Mouse (Mus musculus) liver, embryonic 13.5 days (tissue): ENCODE measurements around the gene Nos1ap. TPM values are rescaled to one million over a fixed set of nuclear protein-coding genes. Genes with fewer than 3 reads are reported as not detected.

ENCODE experiments used
- ATAC-seq: fragments of 200-750 bp; cut with Nextera tagmentation; 2 replicates; pipeline ENCODE4 v1.8.0; 2017; ENCODE audit warnings: low read depth, mild to moderate bottlenecking, moderate number of reproducible peaks, moderate library complexity
- DNase-seq: peaks from one replicate; pipeline ENCODE4 v3.0.0; 2022
- H3K27ac ChIP-seq: fragments of 300-500 bp; sonication (generic); 2 replicates; pipeline ENCODE4 v1.5.1; 2015; ENCODE audit warnings: moderate library complexity, mild to moderate bottlenecking, inconsistent platforms
- H3K27me3 ChIP-seq: fragments of 300-500 bp; sonication (generic); 2 replicates; pipeline ENCODE4 v1.6.1; 2015; ENCODE audit warnings: mild to moderate bottlenecking, inconsistent platforms
- H3K36me3 ChIP-seq: fragments of 300-500 bp; sonication (generic); 2 replicates; pipeline ENCODE4 v1.6.1; 2015; ENCODE audit warnings: mild to moderate bottlenecking, inconsistent platforms
- H3K4me1 ChIP-seq: fragments of 300-500 bp; sonication (generic); replicated peaks from 2 replicates; pipeline ENCODE4 v1.6.1; 2015; ENCODE audit warnings: inconsistent platforms
- H3K4me2 ChIP-seq: fragments of 300-500 bp; sonication (generic); 2 replicates; pipeline ENCODE4 v1.6.1; 2015; ENCODE audit warnings: inconsistent platforms, mild to moderate bottlenecking, moderate library complexity
- H3K4me3 ChIP-seq: fragments of 300-500 bp; sonication (generic); replicated peaks from 2 replicates; pipeline ENCODE4 v1.5.1; 2015; ENCODE audit warnings: mild to moderate bottlenecking, inconsistent platforms
- H3K9ac ChIP-seq: fragments of 300-500 bp; sonication (generic); 2 replicates; pipeline ENCODE4 v1.6.1; 2015; ENCODE audit warnings: mild to moderate bottlenecking, inconsistent platforms
- H3K9me3 ChIP-seq: fragments of 300-500 bp; sonication (generic); replicated peaks from 2 replicates; pipeline ENCODE4 v1.6.1; 2016; ENCODE audit warnings: inconsistent platforms
- WGBS: fragments of 180-500 bp; shearing (Covaris S2); methylation state at CpG from one replicate; pipeline ENCODE4 v1.1.7; 2015; ENCODE audit not compliant: insufficient replicate concordance; 5-methylcytosine and 5-hydroxymethylcytosine counted together
- polyA plus RNA-seq: library from polyadenylated mRNA; unstranded; fragments of >200 nt; fragmentation: Nextera tagmentation; extraction: Ambion mirVana; gene quantifications from 2 replicates; pipeline ENCODE4 v1.2.1, GENCODE M21; 2015

The Nos1ap gene
- polyA plus RNA-seq, 1 experiment from 2014 or later, result 3.7 TPM

DNA sequence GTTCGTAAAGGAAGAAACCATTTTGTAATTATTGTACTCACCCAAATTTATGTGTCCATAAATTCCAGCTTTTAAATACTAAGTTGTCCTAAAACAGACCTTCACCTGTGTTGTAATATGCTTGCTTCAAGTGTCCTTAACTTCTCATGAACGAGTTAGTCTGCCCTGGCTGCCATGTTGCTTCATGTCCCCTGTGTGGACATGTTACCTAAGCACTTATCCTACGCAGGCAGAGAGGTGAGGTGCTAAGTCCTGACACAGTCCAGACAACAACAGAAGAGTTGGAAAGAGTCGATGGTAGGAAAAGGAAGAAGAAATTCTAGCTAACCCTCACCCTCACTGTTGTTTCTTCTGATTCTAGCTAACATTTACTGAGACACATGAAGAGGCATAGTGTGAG lies 43.4 kb downstream of the Nos1ap start:
- ATAC-seq, result no peak
- Histone ChIP-seq H3K9ac (no peak overlapping the region), H3K9me3 (0 out of 2 replicates have a peak, but pooled peaks cover 1% of the 10 kb centered on the region), H3K27ac (no peak overlapping the region), H3K36me3 (no peaks in the 10 kb centered on the region), H3K4me3 (no peak overlapping the region), H3K27me3 (no peaks in the 10 kb centered on the region), H3K4me1 (peaks cover 4% of the 10 kb centered on the region; the same call in 1 of the 2 replicates), H3K4me2 (no peak overlapping the region)
- no peak for DNase-seq
- WGBS, result 64% methylated on average over 4 of the region's 4 CpGs

DNA sequence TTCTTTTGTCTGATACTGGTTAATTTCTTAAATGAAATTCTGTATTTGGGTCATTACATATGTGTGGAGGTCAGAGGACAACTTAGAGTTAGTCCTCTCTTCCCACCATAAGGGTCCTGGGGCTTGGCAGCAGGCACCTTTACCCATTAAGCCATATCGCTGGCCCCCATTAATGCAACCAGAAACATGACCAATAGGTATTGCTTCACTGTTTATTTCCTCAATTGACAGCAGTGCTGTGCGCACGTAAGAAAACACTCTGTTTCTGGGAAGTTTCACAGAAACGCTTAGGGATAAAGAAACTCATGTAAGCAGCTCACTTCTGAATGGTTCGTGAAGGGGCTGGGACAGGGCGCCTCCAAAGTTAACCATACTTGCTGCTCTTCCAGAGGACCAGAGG lies 44.4 kb downstream of the Nos1ap start:
- 63% methylated on average over 6 of the region's 6 CpGs for WGBS
- DNase-seq, result no peak
- Histone ChIP-seq H3K4me1 (no peaks in the 10 kb centered on the region), H3K9me3 (0 out of 2 replicates have a peak, but pooled peaks cover 4% of the 10 kb centered on the region), H3K27me3 (no peaks in the 10 kb centered on the region), H3K36me3 (no peaks in the 10 kb centered on the region), H3K4me3 (no peak overlapping the region), H3K9ac (no peak overlapping the region), H3K27ac (no peak overlapping the region), H3K4me2 (no peak overlapping the region)
- no peak for ATAC-seq

DNA sequence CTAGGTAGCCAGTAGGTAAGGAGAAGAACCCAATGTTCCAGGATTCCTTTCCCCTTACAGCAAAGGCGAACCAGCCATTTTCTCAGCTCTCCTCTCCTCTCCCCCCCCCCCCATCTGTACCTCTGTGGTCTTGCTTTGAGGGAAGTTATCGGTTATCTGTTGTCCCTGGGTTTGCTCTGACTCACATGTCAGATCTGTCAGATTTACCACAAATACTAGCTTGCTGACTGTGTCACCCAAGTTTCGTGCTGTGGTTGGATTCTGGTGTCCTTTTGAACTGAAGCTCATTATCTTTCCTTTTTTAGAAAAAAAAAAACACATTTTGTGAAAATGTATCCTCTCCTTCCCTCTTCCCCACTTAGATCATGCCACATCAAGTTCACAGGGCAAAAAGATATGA lies 50.2 kb downstream of the Nos1ap start:
- Histone ChIP-seq H3K36me3 (no peaks in the 10 kb centered on the region), H3K9ac (no peak overlapping the region), H3K4me3 (no peak overlapping the region), H3K9me3 (0 out of 2 replicates have a peak, but pooled peaks cover 4% of the 10 kb centered on the region), H3K27ac (no peak overlapping the region), H3K27me3 (no peaks in the 10 kb centered on the region), H3K4me2 (no peak overlapping the region), H3K4me1 (peaks cover 25% of the 10 kb centered on the region)
- 17% methylated on average over 3 of the region's 3 CpGs for WGBS
- DNase-seq, result no peak
- no peak for ATAC-seq

DNA sequence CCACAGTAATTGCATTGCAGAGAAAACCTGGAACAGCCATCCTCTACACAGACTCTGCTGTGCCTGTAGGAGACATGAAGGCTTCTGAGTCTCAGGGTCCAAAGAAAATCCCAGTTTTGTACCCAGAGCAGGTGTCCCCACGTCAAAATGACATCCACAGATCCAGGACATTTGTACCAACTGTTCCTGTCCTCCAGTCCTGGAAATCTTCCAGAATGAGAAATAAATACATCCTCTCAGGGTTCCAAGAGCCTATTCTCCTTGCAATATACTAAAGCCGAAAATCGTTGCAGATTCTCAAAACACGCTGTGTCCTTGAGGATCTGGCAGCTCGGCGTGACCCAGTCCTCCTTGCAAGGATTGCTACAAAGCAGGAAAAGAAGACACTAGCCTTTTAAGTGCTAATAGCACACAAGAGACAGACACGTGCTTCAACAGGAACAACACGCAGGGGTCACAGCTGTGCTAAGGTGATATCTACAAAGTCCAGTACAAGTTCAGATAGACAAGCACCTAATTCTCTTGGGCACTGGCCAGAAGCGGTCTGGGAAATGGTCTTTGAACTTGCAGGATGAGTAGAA lies 51.1 kb downstream of the Nos1ap start:
- H3K36me3 ChIP-seq, result no peaks in the 10 kb centered on the region
- 0 out of 2 replicates have a peak, but pooled peaks cover 4% of the 10 kb centered on the region for H3K9me3 ChIP-seq
- no peak overlapping the region for H3K4me2 ChIP-seq
- no peak for ATAC-seq
- H3K4me3 ChIP-seq, result no peak overlapping the region
- 57% methylated on average over 9 of the region's 9 CpGs for WGBS
- H3K27me3 ChIP-seq, result no peaks in the 10 kb centered on the region
- H3K9ac ChIP-seq, result no peak overlapping the region
- H3K4me1 ChIP-seq, result peaks cover 25% of the 10 kb centered on the region
- no peak overlapping the region for H3K27ac ChIP-seq
- no peak for DNase-seq

DNA sequence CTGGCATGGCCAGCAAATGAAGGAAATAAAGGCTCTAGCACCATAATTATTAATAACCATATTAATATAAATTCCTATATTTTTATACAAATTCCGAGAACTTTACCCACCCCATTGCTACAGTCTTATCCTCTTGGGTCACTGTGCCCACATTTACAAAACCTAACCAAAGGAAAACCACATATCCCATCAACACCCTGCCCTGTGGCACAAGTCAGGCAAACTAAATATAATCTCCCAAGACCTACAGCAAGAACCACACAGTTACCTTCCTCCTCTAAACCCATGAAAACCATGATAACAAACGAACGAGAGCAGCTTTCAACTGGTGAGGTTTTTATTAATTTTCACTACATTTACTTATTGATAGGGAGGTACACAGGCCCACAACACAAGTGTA lies 53.3 kb downstream of the Nos1ap start:
- DNase-seq (no peak), ATAC-seq (no peak)
- Histone ChIP-seq H3K9me3 (0 out of 2 replicates have a peak, but pooled peaks cover 3% of the 10 kb centered on the region), H3K4me1 (peaks cover 25% of the 10 kb centered on the region), H3K9ac (no peak overlapping the region), H3K27ac (no peak overlapping the region), H3K4me2 (no peak overlapping the region), H3K27me3 (no peaks in the 10 kb centered on the region), H3K36me3 (no peaks in the 10 kb centered on the region), H3K4me3 (no peak overlapping the region)
- WGBS, result 11% methylated on average over 3 of the region's 3 CpGs

DNA sequence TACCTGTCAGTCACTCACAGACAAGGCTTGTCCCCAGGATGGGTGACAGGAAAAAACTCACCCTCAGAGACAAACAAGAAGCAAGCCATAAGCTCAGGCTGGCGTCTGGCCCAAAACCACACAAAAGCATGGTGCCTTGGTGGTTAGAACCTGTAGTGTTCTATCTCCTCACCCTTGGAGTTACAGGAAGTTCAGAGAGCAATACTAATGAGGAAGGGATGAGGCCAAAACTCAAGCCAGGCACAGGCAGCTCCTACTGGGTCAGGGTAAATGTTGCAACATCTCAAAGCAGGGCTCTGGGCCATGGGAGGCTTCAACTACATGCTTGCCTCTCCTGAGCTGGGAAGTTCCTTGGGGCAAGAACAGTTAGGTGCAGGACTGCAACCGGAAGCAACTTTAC lies 54.4 kb downstream of the Nos1ap start:
- Histone ChIP-seq H3K27ac (no peak overlapping the region), H3K36me3 (no peaks in the 10 kb centered on the region), H3K27me3 (no peaks in the 10 kb centered on the region), H3K4me1 (peaks cover 25% of the 10 kb centered on the region), H3K4me3 (no peak overlapping the region), H3K9ac (no peak overlapping the region), H3K9me3 (no peaks in the 10 kb centered on the region), H3K4me2 (no peak overlapping the region)
- ATAC-seq (0 out of 2 replicates have a peak, but pooled peaks have one; percentile 47), DNase-seq (no peak)
- WGBS, result 44% methylated on average over 2 of the region's 2 CpGs

DNA sequence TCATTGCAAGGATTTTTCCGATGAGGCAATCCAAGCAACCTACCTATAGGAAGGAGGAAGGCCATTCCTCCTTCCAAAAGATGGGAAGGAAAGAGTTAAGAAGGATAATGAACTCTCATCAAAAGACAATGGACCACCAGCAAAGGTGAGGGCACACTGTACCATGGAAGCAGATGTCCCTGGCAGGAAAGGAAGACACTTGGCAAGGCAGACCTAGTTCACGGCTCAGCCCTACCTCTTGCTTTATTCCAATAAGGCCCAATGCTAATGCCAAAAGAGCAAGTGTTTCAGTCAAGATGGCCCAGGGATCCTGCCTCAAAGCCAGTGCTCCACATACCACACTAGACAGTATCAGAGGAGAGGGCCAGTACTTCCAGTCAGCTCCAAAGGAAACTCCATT lies 58.4 kb downstream of the Nos1ap start:
- no peaks in the 10 kb centered on the region for H3K9me3 ChIP-seq
- H3K36me3 ChIP-seq, result no peaks in the 10 kb centered on the region
- H3K4me2 ChIP-seq, result no peak overlapping the region
- H3K4me1 ChIP-seq, result peaks cover 15% of the 10 kb centered on the region
- no peaks in the 10 kb centered on the region for H3K27me3 ChIP-seq
- H3K4me3 ChIP-seq, result no peak overlapping the region
- ATAC-seq (no peak), DNase-seq (no peak)
- 80% methylated on average over 2 of the region's 2 CpGs for WGBS
- no peak overlapping the region for H3K27ac ChIP-seq
- no peak overlapping the region for H3K9ac ChIP-seq

DNA sequence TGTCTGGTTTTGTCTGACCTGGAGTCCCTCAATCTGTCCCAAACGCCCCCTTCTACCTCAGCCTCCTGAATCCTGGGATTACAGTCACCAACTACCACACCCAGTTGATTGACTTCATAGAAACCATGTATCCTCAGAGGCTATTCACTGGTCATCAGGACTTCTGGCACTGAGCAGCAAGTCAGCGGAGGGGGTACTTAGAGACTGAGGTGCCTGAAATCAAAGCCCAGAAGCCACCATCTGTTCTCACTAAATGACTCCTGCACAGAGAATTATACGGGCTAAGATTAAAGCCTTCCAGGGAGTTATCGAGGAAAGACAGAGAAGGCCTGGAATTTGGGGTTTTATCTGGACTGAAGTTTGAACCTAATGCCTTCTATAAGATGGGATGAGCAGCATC lies 59.2 kb downstream of the Nos1ap start:
- no peak overlapping the region for H3K27ac ChIP-seq
- WGBS, result 65% methylated on average over 4 of the region's 4 CpGs
- H3K9ac ChIP-seq, result no peak overlapping the region
- no peak for ATAC-seq
- no peaks in the 10 kb centered on the region for H3K27me3 ChIP-seq
- no peaks in the 10 kb centered on the region for H3K36me3 ChIP-seq
- H3K4me2 ChIP-seq, result no peak overlapping the region
- H3K4me3 ChIP-seq, result no peak overlapping the region
- H3K4me1 ChIP-seq, result peaks cover 7% of the 10 kb centered on the region
- H3K9me3 ChIP-seq, result no peaks in the 10 kb centered on the region
- DNase-seq, result no peak

DNA sequence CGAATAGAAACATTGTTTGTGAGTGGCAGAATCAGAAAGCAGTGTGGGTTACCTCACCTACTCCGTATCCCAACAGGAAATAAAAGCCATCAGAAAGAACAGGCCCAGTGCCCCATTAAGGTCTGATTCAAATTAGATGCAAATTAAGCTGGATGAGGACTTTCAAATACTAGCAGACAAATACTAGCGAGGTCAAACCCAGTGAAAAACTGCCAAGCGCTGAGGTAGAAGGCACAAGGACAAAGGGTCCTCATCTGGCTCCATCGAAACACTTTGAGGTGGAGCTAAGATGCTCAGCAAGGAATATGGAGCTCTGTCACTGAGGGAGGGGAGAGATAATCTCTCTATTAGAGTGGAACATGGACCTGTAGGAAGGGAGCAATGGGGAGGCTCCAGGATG lies 66.8 kb downstream of the Nos1ap start:
- H3K27ac ChIP-seq, result no peak overlapping the region
- ATAC-seq (no peak), DNase-seq (no peak)
- H3K4me2 ChIP-seq, result no peak overlapping the region
- H3K4me3 ChIP-seq, result no peak overlapping the region
- H3K9ac ChIP-seq, result no peak overlapping the region
- no peaks in the 10 kb centered on the region for H3K36me3 ChIP-seq
- WGBS, result 66% methylated on average over 5 of the region's 5 CpGs
- no peaks in the 10 kb centered on the region for H3K27me3 ChIP-seq
- H3K4me1 ChIP-seq, result no peaks in the 10 kb centered on the region
- no peaks in the 10 kb centered on the region; the same call in 1 of the 2 replicates for H3K9me3 ChIP-seq

DNA sequence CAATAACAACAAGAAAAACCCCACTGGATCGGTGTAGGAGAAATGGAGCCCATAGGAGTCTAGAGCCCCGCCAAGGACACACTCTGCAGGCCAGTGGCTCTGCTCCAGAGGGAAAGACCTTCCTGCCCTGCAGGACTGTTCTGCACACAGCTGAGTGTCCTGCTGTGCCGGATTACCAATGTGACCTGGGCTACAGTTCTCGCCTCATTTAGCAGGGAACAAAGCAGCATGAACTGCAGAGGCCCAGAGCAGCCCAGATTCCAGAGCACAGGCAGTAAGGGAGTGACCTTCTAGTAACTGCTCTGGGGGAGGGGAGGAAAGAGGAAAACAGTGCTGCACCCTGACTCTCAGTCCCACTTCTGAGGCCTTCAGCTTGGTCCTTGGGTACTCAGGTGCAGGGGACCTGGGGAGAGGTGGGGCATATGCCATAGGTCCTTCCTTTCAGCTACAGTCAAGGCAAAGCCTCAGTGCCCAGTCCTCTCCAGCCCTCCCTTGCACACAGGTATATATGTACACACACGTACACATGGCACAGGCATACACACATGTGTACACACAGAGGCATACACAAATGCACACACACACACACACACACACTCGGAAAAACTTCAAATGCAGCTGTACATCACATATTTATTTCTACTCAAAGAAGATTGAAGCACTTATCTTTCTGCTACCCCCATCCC lies 68.0 kb downstream of the Nos1ap start:
- no peak for DNase-seq
- H3K4me3 ChIP-seq, result no peak overlapping the region
- H3K36me3 ChIP-seq, result no peaks in the 10 kb centered on the region
- 0 out of 2 replicates have a peak, but pooled peaks have one; percentile 19 for ATAC-seq
- H3K4me1 ChIP-seq, result peaks cover 6% of the 10 kb centered on the region; the same call in 1 of the 2 replicates
- H3K4me2 ChIP-seq, result no peak overlapping the region
- no peak overlapping the region for H3K9ac ChIP-seq
- H3K9me3 ChIP-seq, result no peaks in the 10 kb centered on the region; the same call in 1 of the 2 replicates
- WGBS, result 56% methylated on average over 6 of the region's 6 CpGs
- H3K27me3 ChIP-seq, result no peaks in the 10 kb centered on the region
- no peak overlapping the region for H3K27ac ChIP-seq

DNA sequence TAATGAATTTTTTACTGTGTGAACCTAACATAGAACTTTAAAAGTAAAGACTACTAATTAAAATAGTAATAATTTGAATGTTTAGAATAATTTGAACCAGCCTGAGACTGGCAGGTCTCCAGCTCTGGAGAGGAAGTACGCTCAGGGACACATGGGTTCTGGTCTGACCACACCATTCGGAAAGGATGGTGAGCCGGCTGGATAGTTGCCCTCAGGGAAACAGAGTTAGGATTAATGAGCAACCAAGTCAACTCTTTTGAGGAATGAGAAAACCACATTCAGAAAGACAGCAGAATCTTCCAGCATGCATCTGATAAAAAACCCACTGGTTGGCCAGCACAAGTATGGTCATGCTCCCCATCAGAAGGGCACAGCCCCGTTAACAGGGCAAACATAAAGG lies 69.5 kb downstream of the Nos1ap start:
- no peaks in the 10 kb centered on the region; the same call in 1 of the 2 replicates for H3K9me3 ChIP-seq
- H3K36me3 ChIP-seq, result no peaks in the 10 kb centered on the region
- no peaks in the 10 kb centered on the region for H3K27me3 ChIP-seq
- no peak for ATAC-seq
- peaks cover 6% of the 10 kb centered on the region; the same call in 1 of the 2 replicates for H3K4me1 ChIP-seq
- no peak for DNase-seq
- no peak overlapping the region for H3K9ac ChIP-seq
- H3K27ac ChIP-seq, result no peak overlapping the region
- H3K4me2 ChIP-seq, result no peak overlapping the region
- no peak overlapping the region for H3K4me3 ChIP-seq
- WGBS, result 72% methylated on average over 4 of the region's 4 CpGs

DNA sequence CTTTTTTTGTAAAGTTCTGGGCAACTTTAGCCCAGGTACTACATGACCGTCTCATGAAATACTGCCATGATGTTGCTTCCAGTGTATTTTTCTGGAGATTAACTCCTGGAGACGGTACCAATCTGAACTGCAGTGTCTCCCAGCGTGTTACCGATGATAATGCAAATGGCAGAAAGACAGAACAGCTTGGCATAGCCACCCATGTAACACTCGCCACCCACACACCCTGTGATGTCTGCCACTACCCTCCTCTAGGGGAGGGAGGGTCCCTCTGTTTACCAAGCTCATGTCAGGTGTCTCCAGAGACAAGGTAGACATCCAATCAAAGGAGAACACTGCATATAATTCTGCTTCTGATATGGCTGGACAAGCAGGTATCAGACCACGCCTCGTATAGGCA lies 70.0 kb downstream of the Nos1ap start:
- no peaks in the 10 kb centered on the region for H3K36me3 ChIP-seq
- no peak for ATAC-seq
- H3K9me3 ChIP-seq, result no peaks in the 10 kb centered on the region; the same call in 1 of the 2 replicates
- H3K4me1 ChIP-seq, result peaks cover 6% of the 10 kb centered on the region; the same call in 1 of the 2 replicates
- H3K27ac ChIP-seq, result no peak overlapping the region
- H3K9ac ChIP-seq, result no peak overlapping the region
- no peak overlapping the region for H3K4me2 ChIP-seq
- H3K4me3 ChIP-seq, result no peak overlapping the region
- H3K27me3 ChIP-seq, result no peaks in the 10 kb centered on the region
- DNase-seq, result no peak
- WGBS, result 68% methylated on average over 7 of the region's 7 CpGs
